Mouse (Mus musculus) limb, embryonic 12.5 days (tissue): Measurements from ENCODE around the gene Tbxas1. TPM values are rescaled to one million over a fixed set of nuclear protein-coding genes. Genes with fewer than 3 reads are reported as not detected.

ENCODE experiments used
- ATAC-seq: fragments of 200-750 bp; cut with Nextera tagmentation; 2 replicates; pipeline ENCODE4 v1.8.0; 2017; ENCODE audit warnings: low read depth, moderate TSS enrichment; ENCODE audit not compliant: insufficient number of reproducible peaks, insufficient read depth, low FRiP score, low TSS enrichment
- H3K27ac ChIP-seq: fragments of 300-500 bp; sonication (generic); 2 replicates; pipeline ENCODE4 v1.5.1; 2016; ENCODE audit warnings: mild to moderate bottlenecking, moderate library complexity
- H3K27me3 ChIP-seq: fragments of 300-500 bp; sonication (generic); 2 replicates; pipeline ENCODE4 v1.6.1; 2016; ENCODE audit warnings: mild to moderate bottlenecking, moderate library complexity
- H3K36me3 ChIP-seq: fragments of 300-500 bp; sonication (generic); 2 replicates; pipeline ENCODE4 v1.6.1; 2016; ENCODE audit warnings: mild to moderate bottlenecking, moderate library complexity
- H3K4me1 ChIP-seq: fragments of 300-500 bp; sonication (generic); replicated peaks from 2 replicates; pipeline ENCODE4 v1.6.1; 2016
- H3K4me2 ChIP-seq: fragments of 300-500 bp; sonication (generic); 2 replicates; pipeline ENCODE4 v1.6.1; 2016; ENCODE audit warnings: mild to moderate bottlenecking, moderate library complexity
- H3K4me3 ChIP-seq: fragments of 300-500 bp; sonication (generic); replicated peaks from 2 replicates; pipeline ENCODE4 v1.5.1; 2016; ENCODE audit warnings: mild to moderate bottlenecking
- H3K9ac ChIP-seq: fragments of 300-500 bp; sonication (generic); replicated peaks from 2 replicates; pipeline ENCODE4 v1.6.1; 2016; ENCODE audit warnings: mild to moderate bottlenecking, moderate library complexity
- H3K9me3 ChIP-seq: fragments of 300-500 bp; sonication (generic); 2 replicates; pipeline ENCODE4 v1.6.1; 2016; ENCODE audit warnings: mild to moderate bottlenecking, moderate library complexity
- WGBS: fragments of 180-500 bp; shearing (Covaris S2); methylation state at CpG from one replicate; pipeline ENCODE4 v1.1.7; 2016; 5-methylcytosine and 5-hydroxymethylcytosine counted together
- polyA plus RNA-seq: library from polyadenylated mRNA; unstranded; fragments of >200 nt; fragmentation: Nextera tagmentation; extraction: Ambion mirVana; gene quantifications from 2 replicates; pipeline ENCODE4 v1.2.1, GENCODE M21; 2016

Gene Tbxas1
- polyA plus RNA-seq, 1 experiment from 2014 or later: 1.1 TPM

DNA sequence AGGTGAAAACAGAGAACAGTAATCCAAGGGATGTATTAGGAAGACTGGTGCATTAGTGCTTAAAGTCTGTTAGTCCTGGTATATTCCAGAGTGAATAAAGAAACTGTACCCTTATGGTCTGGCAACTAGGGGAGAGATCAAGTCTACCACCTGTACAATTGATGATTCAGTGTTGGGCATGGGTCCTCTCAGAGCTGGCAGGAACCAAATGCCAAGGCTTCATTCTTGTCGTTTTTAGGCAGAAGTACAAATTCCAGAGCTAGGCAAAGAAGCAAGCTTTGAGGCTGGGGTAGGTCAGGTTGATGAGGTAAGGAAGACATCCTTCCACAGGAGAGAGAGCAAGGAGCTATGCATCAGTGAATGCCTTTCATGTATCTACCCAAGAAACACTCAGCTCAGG, 34.4 kb upstream of the Tbxas1 start:
- H3K4me3 ChIP-seq: no peak overlapping the region
- H3K27me3 ChIP-seq: no peaks in the 10 kb centered on the region
- no peak overlapping the region for H3K4me2 ChIP-seq
- H3K9ac ChIP-seq: no peak overlapping the region
- 83% methylated on average over 1 of the region's 1 CpGs for whole genome bisulfite sequencing
- H3K4me1 ChIP-seq: peaks cover 18% of the 10 kb centered on the region
- ATAC-seq: no peak
- no peaks in the 10 kb centered on the region for H3K9me3 ChIP-seq
- peaks cover 21% of the 10 kb centered on the region for H3K36me3 ChIP-seq
- no peak overlapping the region for H3K27ac ChIP-seq

DNA sequence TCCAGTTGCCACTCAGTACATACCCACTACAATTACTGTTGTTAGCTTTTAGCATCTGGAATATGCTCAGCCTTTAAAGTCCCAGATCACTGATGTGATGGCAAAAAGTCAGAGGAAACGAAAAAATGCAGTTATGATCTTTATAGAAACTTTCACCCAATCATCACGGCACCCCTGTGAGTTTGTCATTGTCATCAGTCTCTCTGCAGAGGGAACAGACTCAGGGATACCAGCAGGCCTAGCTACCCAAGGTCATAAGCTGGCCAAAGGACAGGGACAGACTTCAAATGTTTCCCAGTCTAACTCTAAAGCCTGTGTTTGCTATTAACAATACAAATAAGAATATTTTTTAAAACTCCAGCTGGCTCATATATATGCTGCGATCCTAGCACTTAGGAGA, 33.7 kb upstream of the Tbxas1 start:
- H3K9me3 ChIP-seq: no peaks in the 10 kb centered on the region
- WGBS: 87% methylated on average over 3 of the region's 3 CpGs
- no peak for ATAC-seq
- H3K27ac ChIP-seq: no peak overlapping the region; the same call in 1 of the 2 replicates
- H3K4me2 ChIP-seq: no peak overlapping the region
- no peak overlapping the region for H3K9ac ChIP-seq
- no peak overlapping the region for H3K4me3 ChIP-seq
- H3K36me3 ChIP-seq: peaks cover 21% of the 10 kb centered on the region
- H3K27me3 ChIP-seq: no peaks in the 10 kb centered on the region
- peaks cover 26% of the 10 kb centered on the region for H3K4me1 ChIP-seq

DNA sequence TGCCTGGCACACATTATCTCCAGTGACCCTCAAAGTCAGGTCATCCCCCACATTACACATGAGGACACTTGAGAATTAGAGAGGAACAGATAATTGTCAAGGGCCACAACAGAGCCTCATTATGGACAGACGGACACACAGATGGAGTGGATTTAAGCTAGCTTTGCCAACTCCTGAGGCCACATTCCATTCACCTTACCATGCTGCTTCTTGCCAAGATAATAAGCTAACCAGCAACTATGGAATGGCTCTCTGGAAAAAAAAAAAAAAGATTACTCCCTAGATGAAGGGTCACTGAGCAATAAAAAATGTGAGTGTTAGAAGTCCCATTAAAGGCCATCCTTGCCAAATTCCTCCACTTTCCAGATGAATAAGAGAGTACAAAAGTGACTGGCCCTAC, 30.1 kb upstream of the Tbxas1 start:
- no peak overlapping the region for H3K27ac ChIP-seq
- no peaks in the 10 kb centered on the region for H3K9me3 ChIP-seq
- no peak overlapping the region for H3K4me2 ChIP-seq
- 85% methylated on average over 1 of the region's 1 CpGs for WGBS
- no peak for ATAC-seq
- H3K9ac ChIP-seq: no peak overlapping the region
- H3K4me1 ChIP-seq: peaks cover 58% of the 10 kb centered on the region
- no peaks in the 10 kb centered on the region; the same call in 1 of the 2 replicates for H3K36me3 ChIP-seq
- H3K27me3 ChIP-seq: no peaks in the 10 kb centered on the region
- no peak overlapping the region for H3K4me3 ChIP-seq

DNA sequence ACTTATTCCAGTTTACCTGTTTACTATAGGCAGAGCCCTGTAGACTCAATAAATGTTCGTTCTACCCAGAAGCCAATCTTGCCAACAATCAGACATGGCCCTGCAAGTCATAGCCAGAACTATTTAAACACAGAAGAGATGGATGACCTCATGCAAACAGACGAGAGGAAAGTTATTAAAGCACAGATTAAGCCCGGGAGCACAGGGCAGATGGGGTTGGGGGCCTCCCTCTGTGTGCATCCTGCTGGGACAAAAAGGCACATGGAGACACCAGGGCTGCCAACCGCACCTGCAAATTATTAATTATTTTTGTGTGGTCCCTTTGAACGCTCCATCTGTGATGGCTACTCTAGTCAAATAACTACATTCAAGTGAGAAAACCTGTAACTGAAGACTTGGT, 29.3 kb upstream of the Tbxas1 start:
- H3K9ac ChIP-seq: no peak overlapping the region
- H3K9me3 ChIP-seq: no peaks in the 10 kb centered on the region
- 58% methylated on average over 5 of the region's 5 CpGs for WGBS
- H3K27me3 ChIP-seq: no peaks in the 10 kb centered on the region
- no peak overlapping the region for H3K4me3 ChIP-seq
- ATAC-seq: no peak
- H3K4me1 ChIP-seq: peaks cover 54% of the 10 kb centered on the region
- H3K27ac ChIP-seq: no peak overlapping the region
- H3K36me3 ChIP-seq: no peaks in the 10 kb centered on the region; the same call in 1 of the 2 replicates
- H3K4me2 ChIP-seq: no peak overlapping the region

DNA sequence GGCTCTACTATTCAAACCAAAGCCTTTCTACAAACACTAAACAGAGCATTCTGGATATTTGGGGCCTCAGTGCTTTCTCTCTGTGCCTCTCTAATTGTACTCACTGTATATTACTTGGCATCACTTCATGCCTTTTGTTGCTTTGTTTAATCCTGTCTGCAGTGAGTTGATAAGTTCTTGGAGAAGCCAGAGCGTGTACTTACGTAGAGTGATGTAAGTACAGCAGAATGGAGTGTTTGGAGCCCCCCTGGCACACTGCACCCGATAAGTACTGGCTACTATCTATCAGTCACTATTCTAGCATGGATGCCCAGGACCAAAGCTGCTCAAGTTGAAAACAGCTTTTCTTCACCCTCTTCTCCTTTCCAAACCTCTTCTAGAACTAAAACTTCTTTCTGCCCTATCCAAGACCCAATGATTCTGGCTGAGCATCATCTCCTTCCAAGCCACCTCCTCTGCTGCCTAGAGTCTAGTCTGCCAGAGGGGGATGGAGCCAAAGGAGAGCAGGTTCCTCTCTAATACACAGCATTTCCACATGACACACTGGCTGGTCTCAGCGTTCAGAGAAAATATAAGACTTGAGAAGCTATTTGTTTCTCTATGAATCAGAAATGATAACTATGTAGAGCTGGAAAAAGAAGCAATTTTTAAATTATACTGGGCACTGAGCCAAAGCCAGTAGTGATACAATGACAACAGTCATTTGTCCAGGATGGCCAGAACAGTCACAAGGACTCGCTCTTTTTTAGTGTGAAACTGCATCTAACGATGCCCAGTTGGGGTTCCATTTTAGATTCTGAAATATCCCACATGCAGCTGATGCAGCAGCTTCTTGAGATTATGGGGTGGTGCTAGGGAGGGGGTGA, 28.6 kb upstream of the Tbxas1 start:
- no peaks in the 10 kb centered on the region for H3K9me3 ChIP-seq
- H3K27me3 ChIP-seq: no peaks in the 10 kb centered on the region
- peaks cover 54% of the 10 kb centered on the region for H3K4me1 ChIP-seq
- 91% methylated on average over 6 of the region's 6 CpGs for WGBS
- no peak for ATAC-seq
- no peaks in the 10 kb centered on the region; the same call in 1 of the 2 replicates for H3K36me3 ChIP-seq
- H3K9ac ChIP-seq: no peak overlapping the region
- no peak overlapping the region; the same call in 1 of the 2 replicates for H3K27ac ChIP-seq
- H3K4me2 ChIP-seq: no peak overlapping the region
- H3K4me3 ChIP-seq: no peak overlapping the region

DNA sequence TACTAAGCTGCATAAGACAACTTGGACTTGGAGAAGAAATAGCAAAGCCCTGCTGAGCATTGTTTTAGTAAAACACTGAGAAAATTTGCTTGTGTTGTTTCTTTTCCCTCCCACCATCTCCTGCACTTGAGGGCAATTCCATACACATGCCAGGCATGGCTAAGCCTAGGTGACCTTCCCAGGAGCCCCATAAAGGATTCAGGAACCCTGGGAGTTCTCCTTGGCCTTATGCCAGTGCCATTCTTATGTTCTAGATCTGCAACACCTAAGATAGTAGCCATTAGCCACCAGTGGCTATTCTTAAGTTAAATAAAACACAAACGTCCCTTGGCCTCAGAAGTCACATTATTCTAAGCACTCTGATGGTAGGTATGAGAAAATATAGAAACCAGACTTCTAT, 27.8 kb upstream of the Tbxas1 start:
- WGBS: 30% methylated on average over 1 of the region's 1 CpGs
- Histone ChIP-seq H3K9me3 (no peaks in the 10 kb centered on the region), H3K4me2 (no peak overlapping the region), H3K9ac (no peak overlapping the region), H3K4me3 (no peak overlapping the region), H3K27me3 (no peaks in the 10 kb centered on the region), H3K36me3 (no peaks in the 10 kb centered on the region; the same call in 1 of the 2 replicates), H3K4me1 (peaks cover 56% of the 10 kb centered on the region), H3K27ac (peak overlapping the region; percentile 57; the same call in 1 of the 2 replicates)
- ATAC-seq: no peak

DNA sequence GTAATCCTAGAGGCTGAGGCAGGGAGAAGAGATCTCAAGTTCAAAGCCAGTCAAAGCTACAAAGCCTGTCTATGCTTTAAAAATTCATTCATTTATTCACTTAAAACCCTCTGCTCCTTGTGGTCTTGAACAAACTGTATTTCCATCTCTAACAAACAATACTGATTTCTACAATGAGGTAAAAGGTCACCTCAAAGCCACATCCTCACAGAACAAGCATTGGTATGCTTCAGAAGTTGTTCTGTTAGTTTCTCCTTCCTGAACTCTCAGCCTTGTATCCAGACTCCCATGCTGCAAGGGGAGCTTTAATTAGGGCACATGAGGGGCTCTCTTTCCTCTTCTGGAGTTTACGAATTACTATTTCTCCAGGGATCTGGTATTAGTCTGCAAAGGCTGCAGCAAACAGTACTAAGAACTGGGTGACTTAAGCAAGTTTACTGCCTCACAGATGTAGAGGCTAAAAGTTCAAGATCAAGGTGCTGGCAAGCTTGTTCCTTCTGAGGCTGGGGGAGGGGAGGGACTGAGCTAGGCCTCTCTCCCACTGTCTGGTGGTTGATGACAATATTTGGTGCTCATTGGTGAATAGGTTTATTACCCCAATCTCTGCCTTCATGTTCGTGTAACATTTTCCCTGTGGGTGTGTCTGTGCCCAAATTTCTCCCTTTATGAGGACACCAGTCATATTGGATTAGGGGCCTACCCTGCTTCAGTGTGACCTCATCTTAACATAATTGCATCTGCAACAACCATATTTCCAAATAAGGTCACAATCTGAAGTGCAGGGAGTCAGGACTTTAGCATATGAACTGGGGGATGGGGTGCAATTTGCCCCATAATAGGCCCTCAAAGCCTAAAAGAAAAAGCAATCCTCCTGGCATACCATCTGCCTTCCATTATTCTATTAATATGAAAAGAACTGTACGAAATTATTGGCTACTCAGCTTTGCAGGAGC, 27.0 kb upstream of the Tbxas1 start:
- Histone ChIP-seq H3K9me3 (no peaks in the 10 kb centered on the region), H3K36me3 (no peaks in the 10 kb centered on the region; the same call in 1 of the 2 replicates), H3K9ac (no peak overlapping the region), H3K4me2 (no peak overlapping the region), H3K4me3 (no peak overlapping the region), H3K27me3 (no peaks in the 10 kb centered on the region), H3K4me1 (peaks cover 59% of the 10 kb centered on the region), H3K27ac (peak overlapping the region; percentile 57)
- 23% methylated on average over 3 of the region's 3 CpGs for WGBS
- ATAC-seq: no peak

DNA sequence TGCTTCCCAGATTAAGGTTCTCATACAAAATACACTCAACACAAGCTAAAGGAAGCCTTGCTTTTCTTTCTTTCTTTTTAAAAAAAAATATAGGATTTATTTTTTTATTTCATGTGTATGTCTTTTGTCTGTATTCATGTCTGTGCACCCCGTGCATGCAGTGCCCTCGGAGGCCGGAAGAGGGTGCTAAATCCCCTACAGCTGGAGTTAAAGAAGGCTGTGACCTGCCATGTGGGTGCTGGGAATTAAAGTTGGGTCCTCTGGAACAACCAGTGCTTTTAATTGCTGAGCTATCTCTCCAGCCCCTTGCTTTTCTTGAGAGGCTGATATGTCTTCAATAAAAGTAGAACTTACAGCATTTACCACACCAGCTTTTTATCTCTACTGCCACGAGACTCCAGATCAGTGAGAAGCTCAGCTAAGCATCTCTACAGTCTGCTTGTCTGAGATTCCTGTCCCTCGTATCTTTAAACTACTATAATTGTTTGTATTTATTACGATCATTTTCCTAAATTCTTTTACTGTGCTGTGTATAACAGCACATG, 24.4 kb upstream of the Tbxas1 start:
- Histone ChIP-seq H3K36me3 (no peaks in the 10 kb centered on the region; the same call in 1 of the 2 replicates), H3K9me3 (no peaks in the 10 kb centered on the region), H3K4me1 (peaks cover 66% of the 10 kb centered on the region), H3K27me3 (no peaks in the 10 kb centered on the region), H3K4me3 (no peak overlapping the region), H3K27ac (no peak overlapping the region), H3K4me2 (no peak overlapping the region), H3K9ac (no peak overlapping the region)
- WGBS: 93% methylated on average over 6 of the region's 6 CpGs
- no peak for ATAC-seq

DNA sequence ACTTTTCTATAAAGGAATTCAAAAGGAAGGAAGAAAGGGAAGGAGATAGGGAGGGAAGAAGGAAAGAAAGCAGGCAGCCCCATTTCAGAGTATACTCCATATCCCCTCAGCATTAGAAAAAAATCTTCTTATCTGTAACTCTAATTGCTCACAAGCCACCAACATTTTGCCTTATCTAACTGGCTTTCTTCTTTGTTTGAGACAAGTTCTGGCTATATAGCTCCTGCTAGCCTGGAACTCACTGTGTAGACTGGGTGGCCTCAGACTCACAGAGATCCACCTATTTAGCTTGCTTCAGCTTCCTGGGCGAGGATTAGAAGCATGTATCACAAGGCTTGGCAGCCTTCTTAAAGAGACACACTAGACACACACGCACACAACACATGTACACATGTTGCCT, 23.5 kb upstream of the Tbxas1 start:
- Histone ChIP-seq H3K9me3 (no peaks in the 10 kb centered on the region), H3K4me1 (peaks cover 57% of the 10 kb centered on the region), H3K36me3 (no peaks in the 10 kb centered on the region), H3K9ac (no peak overlapping the region), H3K27ac (no peak overlapping the region), H3K4me2 (no peak overlapping the region), H3K27me3 (no peaks in the 10 kb centered on the region), H3K4me3 (no peak overlapping the region)
- 92% methylated on average over 2 of the region's 2 CpGs for WGBS
- no peak for ATAC-seq

DNA sequence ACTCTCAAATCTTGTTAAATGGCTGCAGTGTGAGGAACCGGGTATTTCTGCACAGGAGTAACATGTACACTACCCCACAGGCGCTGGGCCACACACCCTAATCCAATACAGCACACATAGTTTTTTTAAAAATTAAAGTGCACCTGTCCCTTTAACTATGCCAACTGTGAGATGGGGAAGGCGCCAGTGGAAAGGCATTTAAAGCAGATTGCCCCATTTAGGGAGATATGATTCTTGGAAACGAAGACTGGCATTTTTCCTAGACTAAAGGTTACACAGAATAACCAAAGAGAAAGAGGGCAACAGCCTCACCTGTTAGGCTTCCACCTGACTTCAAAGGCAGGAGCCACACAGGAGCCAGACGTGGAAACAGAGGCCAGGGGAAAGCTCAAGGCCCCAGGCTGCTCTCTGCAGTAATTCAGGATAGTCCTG, 21.6 kb upstream of the Tbxas1 start:
- no peaks in the 10 kb centered on the region for H3K9me3 ChIP-seq
- H3K4me3 ChIP-seq: no peak overlapping the region
- no peak overlapping the region for H3K9ac ChIP-seq
- H3K4me1 ChIP-seq: peaks cover 48% of the 10 kb centered on the region
- H3K36me3 ChIP-seq: no peaks in the 10 kb centered on the region
- no peak for ATAC-seq
- no peak overlapping the region for H3K27ac ChIP-seq
- no peak overlapping the region for H3K4me2 ChIP-seq
- H3K27me3 ChIP-seq: no peaks in the 10 kb centered on the region
- 67% methylated on average over 5 of the region's 5 CpGs for WGBS

DNA sequence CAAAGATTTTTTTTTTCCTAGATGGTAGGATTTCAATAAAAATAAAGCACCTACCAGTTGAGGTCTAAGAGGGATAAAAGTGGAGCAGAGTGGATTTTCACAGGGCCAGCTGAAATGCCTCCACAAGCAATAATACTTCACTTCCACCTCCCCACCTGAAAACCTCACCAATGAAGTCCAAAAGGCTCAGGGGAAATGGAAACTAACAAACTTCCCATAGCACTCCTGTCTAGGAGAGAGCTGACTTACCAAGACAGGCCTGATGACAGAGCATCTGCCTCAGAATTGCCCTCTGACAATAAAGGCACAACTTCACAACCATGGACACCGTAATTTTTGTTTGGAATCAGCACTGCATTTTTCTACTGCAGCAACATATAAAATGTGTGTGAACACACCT, 15.4 kb upstream of the Tbxas1 start:
- no peaks in the 10 kb centered on the region for H3K36me3 ChIP-seq
- ATAC-seq: no peak
- peaks cover 27% of the 10 kb centered on the region for H3K4me1 ChIP-seq
- no peak overlapping the region for H3K4me2 ChIP-seq
- no peak overlapping the region for H3K27ac ChIP-seq
- no peaks in the 10 kb centered on the region for H3K27me3 ChIP-seq
- no peak overlapping the region for H3K9ac ChIP-seq
- no peaks in the 10 kb centered on the region for H3K9me3 ChIP-seq
- H3K4me3 ChIP-seq: no peak overlapping the region
- WGBS: 89% methylated on average over 1 of the region's 1 CpGs
